Mouse (Mus musculus) myocyte (in vitro differentiated cells): ENCODE measurements around the gene Tmed10. TPM values are rescaled to one million over a fixed set of nuclear protein-coding genes. Genes with fewer than 3 reads are reported as not detected.

Experiments
- H3K27me3 ChIP-seq: one replicate; pipeline ENCODE4 v1.6.1; 2011; ENCODE audit not compliant: control insufficient read depth, insufficient read depth, insufficient read length
- H3K36me3 ChIP-seq: one replicate; pipeline ENCODE4 v1.6.1; 2011; ENCODE audit not compliant: control insufficient read depth, insufficient read depth
- H3K4me2 ChIP-seq: one replicate; pipeline ENCODE4 v1.6.1; 2011; ENCODE audit warnings: low read depth, control low read depth
- H3K4me3 ChIP-seq: one replicate; pipeline ENCODE4 v1.5.1; 2011; ENCODE audit warnings: mild to moderate bottlenecking, control low read depth, moderate library complexity
- H3K79me2 ChIP-seq: one replicate; pipeline ENCODE4 v1.6.1; 2011; ENCODE audit not compliant: control insufficient read depth, insufficient read depth
- H3ac ChIP-seq: one replicate; pipeline ENCODE4 v1.6.1; 2011; ENCODE audit not compliant: control insufficient read depth, insufficient read length
- CEBPB ChIP-seq: IDR thresholded peaks from 2 replicates; pipeline ENCODE4 v1.6.1; 2011; ENCODE audit warnings: mild to moderate bottlenecking, moderate library complexity; ENCODE audit not compliant: poor library complexity, insufficient read depth, severe bottlenecking
- E2F4 ChIP-seq: IDR thresholded peaks from one replicate; pipeline ENCODE4 v1.6.1; 2011; ENCODE audit warnings: mild to moderate bottlenecking, control low read depth, moderate library complexity; ENCODE audit not compliant: insufficient read depth
- MAX ChIP-seq: IDR thresholded peaks from one replicate; pipeline ENCODE4 v1.6.1; 2011; ENCODE audit warnings: low read depth, mild to moderate bottlenecking, control low read depth
- MYOD1 ChIP-seq, 3 experiments: IDR thresholded peaks; one replicate each; pipeline ENCODE4 v1.6.1; 2011; ENCODE audit warnings: control low read depth in 2 of 3, low read depth in 2 of 3, mild to moderate bottlenecking in 2 of 3, moderate library complexity in 1 of 3; ENCODE audit not compliant: insufficient read length in 2 of 3, control insufficient read depth in 1 of 3
- MYOG ChIP-seq, 3 experiments: IDR thresholded peaks; one replicate each; pipeline ENCODE4 v1.6.1; 2011; ENCODE audit warnings: control low read depth in 2 of 3, low read depth in 2 of 3, mild to moderate bottlenecking in 2 of 3; ENCODE audit not compliant: insufficient read length in 2 of 3, control insufficient read depth in 1 of 3, insufficient read depth in 1 of 3
- POLR2A ChIP-seq: IDR thresholded peaks from one replicate; pipeline ENCODE4 v1.6.1; 2011; ENCODE audit warnings: low read depth, mild to moderate bottlenecking, control low read depth, moderate library complexity; ENCODE audit not compliant: insufficient read length
- POLR2AphosphoS2 ChIP-seq: IDR thresholded peaks from one replicate; pipeline ENCODE4 v1.6.1; 2011; ENCODE audit warnings: low read depth, control low read depth; ENCODE audit not compliant: insufficient read length
- REST ChIP-seq: IDR thresholded peaks from one replicate; pipeline ENCODE4 v1.6.1; 2011; ENCODE audit warnings: mild to moderate bottlenecking, control low read depth, moderate library complexity; ENCODE audit not compliant: insufficient read depth, insufficient read length
- SRF ChIP-seq: IDR thresholded peaks from one replicate; pipeline ENCODE4 v1.6.1; 2011; ENCODE audit warnings: low read depth; ENCODE audit not compliant: control insufficient read depth, insufficient read length
- TCF12 ChIP-seq: IDR thresholded peaks from one replicate; pipeline ENCODE4 v1.6.1; 2011; ENCODE audit warnings: mild to moderate bottlenecking, control low read depth; ENCODE audit not compliant: poor library complexity, insufficient read depth, severe bottlenecking
- TCF3 ChIP-seq: IDR thresholded peaks from one replicate; pipeline ENCODE4 v1.6.1; 2011; ENCODE audit warnings: low read depth, control low read depth; ENCODE audit not compliant: insufficient read length
- USF1 ChIP-seq: IDR thresholded peaks from one replicate; pipeline ENCODE4 v1.6.1; 2011; ENCODE audit warnings: low read depth, mild to moderate bottlenecking, control low read depth, moderate library complexity
- polyA plus RNA-seq: library from polyadenylated mRNA; unstranded; fragments of >200 nt; fragmentation: generic; extraction: Trizol; gene quantifications from one replicate; pipeline ENCODE4 v1.2.1, GENCODE M21; 2012; ENCODE audit warnings: missing spikeins

Gene Tmed10
- polyA plus RNA-seq, 1 experiment = 193 TPM

- no peaks in the 10 kb centered on the region for H3K36me3 ChIP-seq
- H3K4me3 ChIP-seq = no peak overlapping the region
- no peak overlapping the region for H3K4me2 ChIP-seq
Measured at GRCm38 (mm10) chr12:85416298-85416697, 41.7 kb upstream of the Tmed10 start.

DNA sequence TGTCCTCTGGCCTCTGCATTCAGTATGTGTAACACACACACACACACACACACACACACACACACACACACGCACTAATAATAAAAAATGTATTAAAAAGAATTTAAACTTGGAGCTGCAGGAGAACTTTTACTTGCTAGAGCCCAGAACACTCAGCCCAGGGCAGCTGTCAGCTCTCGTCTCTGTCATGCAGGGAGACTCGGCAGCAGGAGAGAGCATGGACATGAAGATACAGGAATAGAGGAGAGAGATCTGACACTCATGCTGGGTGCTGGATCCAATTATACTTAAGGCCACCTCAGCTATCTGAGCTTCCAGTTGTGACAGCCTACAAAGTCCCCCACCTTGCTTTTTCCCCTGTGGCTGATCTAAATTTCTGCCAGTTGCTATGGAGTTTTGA, 41.2 kb upstream of the Tmed10 start:
- TF ChIP-seq CEBPB = no peak
- no peak for TF ChIP-seq MAX
- TF ChIP-seq TCF12 = peak; percentile 34
- no peak for TF ChIP-seq POLR2AphosphoS2
- TF ChIP-seq MYOD1 (IDR thresholded peaks at IDR 0.05; ENCODE audit: control insufficient read depth in 1 of 3, insufficient read length in 2 of 3, low read depth in 2 of 3) = peak; percentile 75 to 90 (median 87)
- no peak for TF ChIP-seq SRF
- TF ChIP-seq POLR2A = no peak
- TF ChIP-seq E2F4 = no peak
- no peak for TF ChIP-seq TCF3
- TF ChIP-seq REST = no peak
- no peaks in the 10 kb centered on the region for H3K79me2 ChIP-seq
- no peak overlapping the region for H3ac ChIP-seq
- no peak overlapping the region for H3K4me3 ChIP-seq
- no peaks in the 10 kb centered on the region for H3K36me3 ChIP-seq
- no peak overlapping the region for H3K4me2 ChIP-seq
- no peaks in the 10 kb centered on the region for H3K27me3 ChIP-seq

More at GRCm38 (mm10) chr12:85416298-85416697, 41.7 kb upstream of the Tmed10 start:
- TF ChIP-seq POLR2A (no peak), REST (no peak), CEBPB (no peak), SRF (no peak), TCF3 (no peak), MYOG (IDR thresholded peaks at IDR 0.05; ENCODE audit: control insufficient read depth in 1 of 3, insufficient read depth in 1 of 3, insufficient read length in 2 of 3, low read depth in 2 of 3) (no peak), E2F4 (no peak), TCF12 (no peak), MAX (no peak), POLR2AphosphoS2 (no peak), MYOD1 (IDR thresholded peaks at IDR 0.05; ENCODE audit: control insufficient read depth in 1 of 3, insufficient read length in 2 of 3, low read depth in 2 of 3) (no peak), USF1 (no peak)
- Histone ChIP-seq H3K27me3 (no peaks in the 10 kb centered on the region), H3K79me2 (no peaks in the 10 kb centered on the region), H3ac (no peak overlapping the region)

DNA sequence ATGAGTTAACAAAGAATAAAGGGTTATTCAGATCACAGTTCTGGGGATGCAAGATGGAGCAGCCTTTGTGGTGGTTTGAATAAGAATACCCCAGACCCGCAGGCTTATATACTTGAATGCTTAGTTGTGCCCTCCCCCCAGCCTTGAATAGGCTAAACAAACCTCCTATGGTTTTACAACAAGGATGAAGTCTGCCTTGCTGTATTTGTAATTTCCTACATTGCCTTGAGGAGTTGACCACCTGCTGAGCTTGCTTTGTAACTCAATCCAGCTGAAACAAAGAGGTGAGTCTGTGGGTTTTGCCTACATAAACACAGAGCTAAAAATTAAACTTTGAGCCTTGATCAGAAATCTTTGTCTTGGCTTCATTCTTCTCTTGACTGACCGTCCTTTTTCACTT, 36.5 kb upstream of the Tmed10 start:
- Histone ChIP-seq H3K27me3 (no peaks in the 10 kb centered on the region), H3ac (no peak overlapping the region), H3K4me2 (no peak overlapping the region), H3K36me3 (no peaks in the 10 kb centered on the region), H3K4me3 (no peak overlapping the region), H3K79me2 (no peaks in the 10 kb centered on the region)
- TF ChIP-seq REST (no peak), POLR2AphosphoS2 (no peak), USF1 (no peak), MYOG (IDR thresholded peaks at IDR 0.05; ENCODE audit: control insufficient read depth in 1 of 3, insufficient read depth in 1 of 3, insufficient read length in 2 of 3, low read depth in 2 of 3) (no peak), CEBPB (no peak), MAX (no peak), SRF (no peak), E2F4 (no peak), TCF3 (no peak), TCF12 (no peak), MYOD1 (IDR thresholded peaks at IDR 0.05; ENCODE audit: control insufficient read depth in 1 of 3, insufficient read length in 2 of 3, low read depth in 2 of 3) (no peak), POLR2A (no peak)

DNA sequence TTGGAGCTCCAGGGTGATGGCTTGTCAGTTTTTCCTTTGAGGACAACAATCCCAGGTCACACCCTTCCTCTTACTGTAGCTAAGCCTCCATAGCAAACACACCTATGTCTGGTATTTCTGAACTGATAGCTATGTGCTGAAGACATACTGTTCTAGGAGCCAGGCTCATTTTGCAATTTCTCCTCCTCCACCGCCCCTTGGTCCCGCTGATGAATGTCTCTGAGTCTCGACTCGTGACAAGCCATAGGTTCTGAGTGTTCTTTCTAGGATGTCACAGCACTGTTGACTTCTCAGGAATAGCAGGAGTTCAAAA, 23.3 kb upstream of the Tmed10 start:
- TF ChIP-seq CEBPB (no peak), POLR2AphosphoS2 (no peak), MAX (no peak), REST (no peak), MYOD1 (IDR thresholded peaks at IDR 0.05; ENCODE audit: control insufficient read depth in 1 of 3, insufficient read length in 2 of 3, low read depth in 2 of 3) (no peak), USF1 (no peak), POLR2A (no peak), MYOG (IDR thresholded peaks at IDR 0.05; ENCODE audit: control insufficient read depth in 1 of 3, insufficient read depth in 1 of 3, insufficient read length in 2 of 3, low read depth in 2 of 3) (no peak), E2F4 (no peak), TCF12 (no peak), TCF3 (no peak), SRF (no peak)
- H3ac ChIP-seq = no peak overlapping the region
- H3K79me2 ChIP-seq = no peaks in the 10 kb centered on the region
- no peak overlapping the region for H3K4me2 ChIP-seq
- no peaks in the 10 kb centered on the region for H3K27me3 ChIP-seq
- no peaks in the 10 kb centered on the region for H3K36me3 ChIP-seq
- H3K4me3 ChIP-seq = no peak overlapping the region
